Mouse (Mus musculus) left cerebral cortex, postnatal 25 days (tissue): Measurements from ENCODE around the gene Chid1. TPM values are rescaled to one million over a fixed set of nuclear protein-coding genes. Genes with fewer than 3 reads are reported as not detected.

Experiments
- DNase-seq, 2 experiments: peaks; one replicate each; pipeline ENCODE4 v3.0.0; 2022; ENCODE audit warnings: low spot score in 2 of 2, mixed read lengths in 1 of 2
- intact Hi-C: fragments of 180-260 bp; cut with DNase I; formaldehyde crosslinking; loops from one replicate; pipeline ENCODE4 v1.15.1; 2025
- total RNA-seq, 2 experiments: library from RNA; stranded (reverse); gene quantifications; 2 replicates each; pipeline ENCODE4 v1.2.3; 2021

Gene Chid1
- total RNA-seq, 2 experiments from 2014 or later, result 66.7 to 68.0 TPM

- intact Hi-C loops, result no loop called here
- DNase-seq, result peak; percentile 59 to 75
Measured at GRCm38 (mm10) chr7:141468522-141469211, 71.0 kb downstream of the Chid1 start.

GRCm38 (mm10) chr7:141468164-141468521, 71.5 kb downstream of the Chid1 start:
- intact Hi-C loops, result no loop called here
- DNase-seq, result no peak

- intact Hi-C loops, result no loop called here
- peak; percentile 63 to 66 for DNase-seq
Measured at GRCm38 (mm10) chr7:141467230-141468030, 72.2 kb downstream of the Chid1 start, which contains the start of gene Cd151. Gene Cd151 (plus strand): TSS chr7:141467392.

GRCm38 (mm10) chr7:141466607-141467148, 73.0 kb downstream of the Chid1 start:
- intact Hi-C loops, result no loop called here
- no peak for DNase-seq

GRCm38 (mm10) chr7:141466045-141466394, 73.6 kb downstream of the Chid1 start:
- DNase-seq, result no peak
- intact Hi-C loops, result no loop called here

GRCm38 (mm10) chr7:141465388-141466044, 74.1 kb downstream of the Chid1 start:
- no peak for DNase-seq
- intact Hi-C loops, result no loop called here

GRCm38 (mm10) chr7:141464603-141465201, 75.0 kb downstream of the Chid1 start:
- no peak for DNase-seq
- intact Hi-C loops, result no loop called here

GRCm38 (mm10) chr7:141463824-141464602, 75.6 kb downstream of the Chid1 start:
- DNase-seq, result peak in 1 of 2 experiments; percentile 57
- intact Hi-C loops, result no loop called here

GRCm38 (mm10) chr7:141462333-141462821, 77.3 kb downstream of the Chid1 start:
- intact Hi-C loops, result no loop called here
- no peak for DNase-seq

- DNase-seq, result no peak
Measured at GRCm38 (mm10) chr7:141461521-141462332, 77.9 kb downstream of the Chid1 start.

GRCm38 (mm10) chr7:141460391-141461113, 79.1 kb downstream of the Chid1 start, which contains the start of gene Cracr2b:
Gene Cracr2b (plus strand): TSS chr7:141461094.
- DNase-seq, result no peak
- intact Hi-C loops, result no loop called here

More at GRCm38 (mm10) chr7:141461521-141462332, 77.9 kb downstream of the Chid1 start:
- intact Hi-C loops, result no loop called here

- no peak for DNase-seq
- intact Hi-C loops, result no loop called here
Measured at GRCm38 (mm10) chr7:141460001-141460390, 79.7 kb downstream of the Chid1 start.

- no peak for DNase-seq
- intact Hi-C loops, result loop anchor here (5.0 kb wide), 1 partner anchor 47 kb away; the partner anchor contains the start of gene Gatd1
Measured at GRCm38 (mm10) chr7:141459301-141459711, 80.4 kb downstream of the Chid1 start.

- intact Hi-C loops, result loop anchor here (5.0 kb wide), 1 partner anchor 46 kb away; the partner anchor contains the start of gene Gatd1
- DNase-seq, result no peak
Measured at GRCm38 (mm10) chr7:141458661-141459060, 81.0 kb downstream of the Chid1 start.

- DNase-seq, result no peak
- intact Hi-C loops, result loop anchor here (5.0 kb wide), 1 partner anchor 46 kb away; the partner anchor contains the start of gene Gatd1
Measured at GRCm38 (mm10) chr7:141457986-141458660, 81.5 kb downstream of the Chid1 start.

GRCm38 (mm10) chr7:141457236-141457635, 82.4 kb downstream of the Chid1 start:
- DNase-seq, result no peak
- intact Hi-C loops, result loop anchor here (5.0 kb wide), 1 partner anchor 45 kb away; the partner anchor contains the start of gene Gatd1
